Mouse (Mus musculus): ENCODE results near the gene Rin2.

DNA sequence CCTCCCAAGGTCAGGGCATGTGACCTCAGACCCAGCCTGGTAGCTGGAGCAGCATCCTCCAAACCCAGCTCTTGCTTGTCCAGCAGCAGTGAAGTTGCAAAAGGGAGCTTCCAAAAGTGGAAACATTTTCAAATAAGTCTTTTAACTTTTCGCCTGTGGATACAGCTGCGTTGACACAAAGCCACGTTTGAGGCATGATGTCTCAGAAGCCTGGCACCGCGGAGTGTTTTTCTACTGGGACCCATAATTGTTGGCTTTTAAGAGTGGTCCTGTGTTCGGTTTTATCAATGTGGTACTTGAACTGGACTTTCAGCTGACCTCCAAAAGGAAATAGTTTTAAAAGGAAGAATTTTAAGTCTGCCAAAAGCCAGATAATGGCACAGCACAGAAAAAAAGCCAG, 77.6 kb downstream of the Rin2 start:
- TF ChIP-seq CTCF (IDR thresholded peaks at IDR 0.05; ENCODE audit: borderline replicate concordance, extremely low read depth, insufficient read depth, insufficient read length): no peak
- no peak for TF ChIP-seq POLR2A (IDR thresholded peaks at IDR 0.05; ENCODE audit: borderline replicate concordance, extremely low read depth, insufficient read depth, insufficient read length, poor library complexity, severe bottlenecking)
